Mouse (Mus musculus): ENCODE data around the gene Gm21883. TPM values are rescaled to one million over a fixed set of nuclear protein-coding genes. Genes with fewer than 3 reads are reported as not detected.
"Not testable (repeated sequence)": the region's sequence is repeated elsewhere in the genome, so short reads cannot be mapped to it uniquely, and the experiment has no call there.

The Gm21883 gene
- not detected in 2 replicates for polyA plus RNA-seq (2016; fragmentation: Nextera tagmentation; extraction: Ambion mirVana)

GRCm38 (mm10) chrX:31574183-31574582 is at the start of gene Gm21883:
Gene Gm21883 (minus strand): TSS chrX:31574283.
- H3K4me1 ChIP-seq; H3K4me2 ChIP-seq; H3K27ac ChIP-seq; H3K36me3 ChIP-seq; H3K27me3 ChIP-seq (replicated peaks); ATAC-seq; H3K9ac ChIP-seq; H3K9me3 ChIP-seq (replicated peaks); H3K4me3 ChIP-seq: not testable (repeated sequence)
- WGBS (ENCODE audit: insufficient replicate concordance), result no CpG with 5 or more reads among the region's 1 CpGs

- H3K4me3 ChIP-seq; ATAC-seq; H3K27ac ChIP-seq; H3K36me3 ChIP-seq; H3K9me3 ChIP-seq (replicated peaks); H3K4me1 ChIP-seq; H3K27me3 ChIP-seq (replicated peaks); H3K4me2 ChIP-seq; H3K9ac ChIP-seq: not testable (repeated sequence)
- 51% methylated on average over 2 of the region's 2 CpGs for WGBS (ENCODE audit: insufficient replicate concordance)
These were observed 44.7 kb upstream of the Gm21883 start, which contains the start of gene Spin2e for GRCm38 (mm10) chrX:31618820-31619219. Gene Spin2e (minus strand): TSS chrX:31618920.

Other genes starting within 250 kb of the Gm21883 start
- gene Btbd35f26, start 237.8 kb downstream of the Gm21883 start, polyA plus RNA-seq (2016; fragmentation: Nextera tagmentation; extraction: Ambion mirVana), result not detected in 2 replicates
- not detected in 2 replicates for gene Btbd35f19, start 190.4 kb downstream of the Gm21883 start, polyA plus RNA-seq (2016; fragmentation: Nextera tagmentation; extraction: Ambion mirVana)
- gene Spin2e, start 44.6 kb upstream of the Gm21883 start, polyA plus RNA-seq (2016; fragmentation: Nextera tagmentation; extraction: Ambion mirVana), result not detected in 2 replicates
- gene Btbd35f25, start 142.9 kb upstream of the Gm21883 start, polyA plus RNA-seq (2016; fragmentation: Nextera tagmentation; extraction: Ambion mirVana), result not detected in 2 replicates

Measured in liver, embryonic 12.5 days (tissue).